Mouse (Mus musculus) hindbrain, embryonic 13.5 days (tissue): ENCODE measurements around the gene Gm5286. TPM values are rescaled to one million over a fixed set of nuclear protein-coding genes. Genes with fewer than 3 reads are reported as not detected.
"Not testable (repeated sequence)": the region's sequence is repeated elsewhere in the genome, so short reads cannot be mapped to it uniquely, and the experiment has no call there.

ENCODE experiments used
- ATAC-seq: fragments of 200-750 bp; cut with Nextera tagmentation; 2 replicates; pipeline ENCODE4 v1.8.0; 2017; ENCODE audit warnings: moderate TSS enrichment; ENCODE audit not compliant: low FRiP score
- H3K27ac ChIP-seq: fragments of 300-500 bp; sonication (generic); 2 replicates; pipeline ENCODE4 v1.5.1; 2015; ENCODE audit warnings: inconsistent platforms, mild to moderate bottlenecking, moderate library complexity
- H3K27me3 ChIP-seq: fragments of 300-500 bp; sonication (generic); 2 replicates; pipeline ENCODE4 v1.6.1; 2015; ENCODE audit warnings: mild to moderate bottlenecking, inconsistent platforms
- H3K36me3 ChIP-seq: fragments of 300-500 bp; sonication (generic); 2 replicates; pipeline ENCODE4 v1.6.1; 2015; ENCODE audit warnings: mild to moderate bottlenecking, inconsistent platforms
- H3K4me1 ChIP-seq: fragments of 300-500 bp; sonication (generic); replicated peaks from 2 replicates; pipeline ENCODE4 v1.6.1; 2015; ENCODE audit warnings: inconsistent platforms
- H3K4me2 ChIP-seq: fragments of 300-500 bp; sonication (generic); 2 replicates; pipeline ENCODE4 v1.6.1; 2015; ENCODE audit warnings: inconsistent platforms, mild to moderate bottlenecking, moderate library complexity
- H3K4me3 ChIP-seq: fragments of 300-500 bp; sonication (generic); 2 replicates; pipeline ENCODE4 v1.5.1; 2015; ENCODE audit warnings: mild to moderate bottlenecking, inconsistent platforms
- H3K9ac ChIP-seq: fragments of 300-500 bp; sonication (generic); 2 replicates; pipeline ENCODE4 v1.6.1; 2015; ENCODE audit warnings: mild to moderate bottlenecking, inconsistent platforms
- H3K9me3 ChIP-seq: fragments of 300-500 bp; sonication (generic); 2 replicates; pipeline ENCODE4 v1.6.1; 2016; ENCODE audit warnings: inconsistent platforms
- WGBS: fragments of 180-500 bp; shearing (Covaris S2); methylation state at CpG from one replicate; pipeline ENCODE4 v1.1.7; 2015; 5-methylcytosine and 5-hydroxymethylcytosine counted together
- polyA plus RNA-seq: library from polyadenylated mRNA; unstranded; fragments of >200 nt; fragmentation: Nextera tagmentation; extraction: Ambion mirVana; gene quantifications from 2 replicates; pipeline ENCODE4 v1.2.1, GENCODE M21; 2015

The Gm5286 gene
- polyA plus RNA-seq: not detected in 2 replicates

GRCm38 (mm10) chr3:94196414-94196813 is at the start of gene Gm5286:
Gene Gm5286, plus strand, starts transcription at chr3:94196714.
- H3K4me2 ChIP-seq, ATAC-seq, H3K9ac ChIP-seq, H3K27ac ChIP-seq, H3K9me3 ChIP-seq, H3K4me1 ChIP-seq, H3K27me3 ChIP-seq, H3K4me3 ChIP-seq, H3K36me3 ChIP-seq: not testable (repeated sequence)
- WGBS: 96% methylated on average over 3 of the region's 4 CpGs

GRCm38 (mm10) chr3:94167351-94167750 is 29.2 kb upstream of the Gm5286 start:
- not testable (repeated sequence) for H3K4me2 ChIP-seq, ATAC-seq, H3K36me3 ChIP-seq, H3K4me1 ChIP-seq, H3K4me3 ChIP-seq, H3K27me3 ChIP-seq, H3K9ac ChIP-seq, H3K9me3 ChIP-seq, H3K27ac ChIP-seq

DNA sequence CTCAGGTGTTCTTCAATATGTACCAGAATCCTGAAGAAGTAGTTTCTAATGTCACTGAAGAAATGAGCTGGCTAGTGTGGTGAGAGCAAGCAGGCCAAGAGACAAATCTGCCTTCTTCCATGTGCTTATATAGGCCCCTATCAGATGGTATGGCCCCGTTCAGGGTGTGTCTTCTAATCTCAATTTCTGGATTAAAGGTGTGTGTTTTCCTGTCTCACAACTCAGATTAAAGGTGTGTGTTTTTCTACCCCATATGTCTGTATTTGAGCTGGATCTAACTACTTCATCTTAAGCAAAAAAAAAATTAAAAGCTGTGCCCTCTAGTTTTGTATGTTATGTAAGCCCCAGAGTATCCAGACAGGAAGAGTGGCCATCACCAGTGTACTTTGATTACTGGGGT is 18.4 kb upstream of the Gm5286 start, which contains the start of gene Gm10696:
TSS of gene Gm10696 (minus strand) at position 101 of the 400 bp plus-strand sequence.
- H3K27me3 ChIP-seq, H3K4me1 ChIP-seq, H3K9ac ChIP-seq, H3K9me3 ChIP-seq, H3K4me3 ChIP-seq, H3K36me3 ChIP-seq, H3K4me2 ChIP-seq, H3K27ac ChIP-seq, ATAC-seq: not testable (repeated sequence)
- 96% methylated on average over 1 of the region's 1 CpGs for WGBS

Other genes starting within 250 kb of the Gm5286 start
- not detected in 2 replicates for gene Tdpoz5, start 235.4 kb upstream of the Gm5286 start, polyA plus RNA-seq
- gene Gm9125, start 141.8 kb upstream of the Gm5286 start, polyA plus RNA-seq: not detected in 2 replicates
- gene Gm10697, start 124.1 kb upstream of the Gm5286 start, polyA plus RNA-seq: not detected in 2 replicates
- gene Gm10696, start 18.5 kb upstream of the Gm5286 start, polyA plus RNA-seq: not detected in 2 replicates
- not detected in 2 replicates for gene Gm4778, start 67.3 kb downstream of the Gm5286 start, polyA plus RNA-seq
- gene Them4, start 113.4 kb downstream of the Gm5286 start, polyA plus RNA-seq: 41.0 and 41.5 TPM in 2 replicates
- 0.13 TPM in 1 of 2 replicates, not detected in the other for gene Them5, start 145.4 kb downstream of the Gm5286 start, polyA plus RNA-seq
- gene C2cd4d, start 165.7 kb downstream of the Gm5286 start, polyA plus RNA-seq: 1.7 and 1.8 TPM in 2 replicates
- gene Rorc, start 176.1 kb downstream of the Gm5286 start, polyA plus RNA-seq: 0.42 and 0.50 TPM in 2 replicates
- 0.81 and 0.96 TPM in 2 replicates for gene Lingo4, start 201.8 kb downstream of the Gm5286 start, polyA plus RNA-seq
- 58.8 and 59.7 TPM in 2 replicates for gene Tdrkh, start 216.6 kb downstream of the Gm5286 start, polyA plus RNA-seq
- gene Mrpl9, start 246.6 kb downstream of the Gm5286 start, polyA plus RNA-seq: 58.8 and 62.2 TPM in 2 replicates
- 1.0 and 1.5 TPM in 2 replicates for gene Oaz3, start 247.2 kb downstream of the Gm5286 start, polyA plus RNA-seq